Mouse (Mus musculus) limb, embryonic 11.5 days (tissue): Measurements from ENCODE around the gene Ugt1a8. TPM values are rescaled to one million over a fixed set of nuclear protein-coding genes. Genes with fewer than 3 reads are reported as not detected.
"Not testable (repeated sequence)": the region's sequence is repeated elsewhere in the genome, so short reads cannot be mapped to it uniquely, and the experiment has no call there.

Source experiments
- ATAC-seq: fragments of 200-750 bp; cut with Nextera tagmentation; 2 replicates; pipeline ENCODE4 v1.8.0; 2017; ENCODE audit warnings: low read depth; ENCODE audit not compliant: insufficient number of reproducible peaks, low FRiP score, low TSS enrichment
- DNase-seq: peaks from one replicate; pipeline ENCODE4 v3.0.0-alpha.2; 2015; ENCODE audit warnings: low spot score
- H3K27ac ChIP-seq: fragments of 300-500 bp; sonication (generic); replicated peaks from 2 replicates; pipeline ENCODE4 v1.5.1; 2014; ENCODE audit warnings: low read depth, mild to moderate bottlenecking, low read length
- H3K27me3 ChIP-seq: fragments of 300-500 bp; sonication (generic); 2 replicates; pipeline ENCODE4 v1.6.1; 2014; ENCODE audit warnings: mild to moderate bottlenecking, low read length, mixed read lengths; ENCODE audit not compliant: control insufficient read depth, insufficient read depth
- H3K36me3 ChIP-seq: fragments of 300-500 bp; sonication (generic); 2 replicates; pipeline ENCODE4 v1.6.1; 2014; ENCODE audit warnings: mild to moderate bottlenecking, low read length, moderate library complexity, mixed read lengths; ENCODE audit not compliant: control insufficient read depth, insufficient read depth
- H3K4me1 ChIP-seq: fragments of 300-500 bp; sonication (generic); 2 replicates; pipeline ENCODE4 v1.6.1; 2014; ENCODE audit warnings: low read length, mixed read lengths; ENCODE audit not compliant: control insufficient read depth, insufficient read depth
- H3K4me2 ChIP-seq: fragments of 300-500 bp; sonication (generic); 2 replicates; pipeline ENCODE4 v1.6.1; 2014; ENCODE audit warnings: low read depth, mild to moderate bottlenecking, moderate library complexity; ENCODE audit not compliant: severe bottlenecking
- H3K4me3 ChIP-seq: fragments of 300-500 bp; sonication (generic); 2 replicates; pipeline ENCODE4 v1.5.1; 2014; ENCODE audit warnings: low read depth, low read length
- H3K9ac ChIP-seq: fragments of 300-500 bp; sonication (generic); 2 replicates; pipeline ENCODE4 v1.6.1; 2014; ENCODE audit warnings: mild to moderate bottlenecking, low read length
- H3K9me3 ChIP-seq: fragments of 300-500 bp; sonication (generic); 2 replicates; pipeline ENCODE4 v1.6.1; 2016; ENCODE audit warnings: low read length; ENCODE audit not compliant: control insufficient read depth
- WGBS: fragments of 180-500 bp; shearing (Covaris S2); extraction: QIAGEN DNeasy Blood & Tissue Kit; methylation state at CpG from one replicate; pipeline ENCODE4 v1.1.7; 2014; 5-methylcytosine and 5-hydroxymethylcytosine counted together
- polyA plus RNA-seq: library from polyadenylated mRNA; unstranded; fragments of >200 nt; fragmentation: Nextera tagmentation; extraction: Ambion mirVana; gene quantifications from 2 replicates; pipeline ENCODE4 v1.2.1, GENCODE M21; 2014

The Ugt1a8 gene
- polyA plus RNA-seq, 1 experiment from 2014 or later = not detected

- Histone ChIP-seq H3K27me3 (no peaks in the 10 kb centered on the region), H3K36me3 (no peaks in the 10 kb centered on the region), H3K4me2 (no peak overlapping the region), H3K4me1 (no peaks in the 10 kb centered on the region), H3K4me3 (no peak overlapping the region), H3K27ac (no peak overlapping the region), H3K9ac (no peak overlapping the region), H3K9me3 (no peaks in the 10 kb centered on the region)
- ATAC-seq (no peak), DNase-seq (no peak)
- 87% methylated on average over 3 of the region's 3 CpGs for WGBS
These were observed 49.7 kb downstream of the Ugt1a8 start for GRCm38 (mm10) chr1:88137264-88137663.

DNA sequence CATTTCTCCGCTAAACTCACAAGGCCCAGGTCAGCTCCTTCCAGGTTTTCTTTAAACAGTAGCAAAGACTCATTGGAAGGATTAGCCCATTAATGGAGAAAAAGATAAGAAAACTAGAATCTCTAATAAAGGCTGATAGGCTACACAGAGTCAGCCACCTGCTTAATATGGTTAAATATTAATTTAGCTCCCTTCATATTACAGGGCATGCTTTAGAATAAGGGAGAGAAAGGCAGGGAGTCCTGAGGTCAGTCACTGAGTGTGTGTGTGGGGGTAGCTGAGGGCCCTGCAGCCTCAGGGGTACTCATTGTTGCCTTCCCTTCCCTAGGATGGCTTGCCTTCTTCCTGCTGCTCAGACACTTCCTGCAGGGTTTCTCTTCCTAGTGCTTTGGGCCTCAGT is 50.5 kb downstream of the Ugt1a8 start:
- Histone ChIP-seq H3K4me1 (no peaks in the 10 kb centered on the region), H3K4me3 (no peak overlapping the region), H3K9me3 (no peaks in the 10 kb centered on the region), H3K27me3 (no peaks in the 10 kb centered on the region), H3K4me2 (no peak overlapping the region), H3K9ac (no peak overlapping the region), H3K27ac (no peak overlapping the region), H3K36me3 (no peaks in the 10 kb centered on the region)
- 88% methylated on average over 1 of the region's 1 CpGs for WGBS
- ATAC-seq (no peak), DNase-seq (no peak)

DNA sequence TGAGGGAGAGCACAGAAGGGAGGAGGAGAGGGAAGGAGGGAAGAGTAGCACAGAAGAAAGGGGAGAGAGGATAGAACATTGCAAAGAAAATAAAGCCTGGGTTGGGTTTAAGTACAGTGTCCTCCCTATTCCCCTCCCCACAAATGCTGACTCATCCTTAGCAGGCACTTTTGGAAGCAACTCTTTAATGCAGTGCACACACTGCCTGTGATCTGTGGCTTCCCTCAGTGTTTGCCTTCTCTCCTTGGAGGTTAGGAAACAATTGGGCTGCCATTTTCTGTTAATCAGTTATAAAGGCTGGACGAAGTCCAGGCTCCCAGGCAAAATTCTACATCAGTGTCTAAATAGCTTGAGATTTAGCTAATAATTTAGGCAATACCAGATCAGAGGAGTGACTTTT is 52.9 kb downstream of the Ugt1a8 start:
- H3K9ac ChIP-seq, H3K4me1 ChIP-seq, H3K27ac ChIP-seq, H3K36me3 ChIP-seq, H3K4me2 ChIP-seq, DNase-seq, H3K27me3 ChIP-seq, H3K4me3 ChIP-seq, ATAC-seq, H3K9me3 ChIP-seq: not testable (repeated sequence)
- WGBS = 76% methylated on average over 1 of the region's 1 CpGs

DNA sequence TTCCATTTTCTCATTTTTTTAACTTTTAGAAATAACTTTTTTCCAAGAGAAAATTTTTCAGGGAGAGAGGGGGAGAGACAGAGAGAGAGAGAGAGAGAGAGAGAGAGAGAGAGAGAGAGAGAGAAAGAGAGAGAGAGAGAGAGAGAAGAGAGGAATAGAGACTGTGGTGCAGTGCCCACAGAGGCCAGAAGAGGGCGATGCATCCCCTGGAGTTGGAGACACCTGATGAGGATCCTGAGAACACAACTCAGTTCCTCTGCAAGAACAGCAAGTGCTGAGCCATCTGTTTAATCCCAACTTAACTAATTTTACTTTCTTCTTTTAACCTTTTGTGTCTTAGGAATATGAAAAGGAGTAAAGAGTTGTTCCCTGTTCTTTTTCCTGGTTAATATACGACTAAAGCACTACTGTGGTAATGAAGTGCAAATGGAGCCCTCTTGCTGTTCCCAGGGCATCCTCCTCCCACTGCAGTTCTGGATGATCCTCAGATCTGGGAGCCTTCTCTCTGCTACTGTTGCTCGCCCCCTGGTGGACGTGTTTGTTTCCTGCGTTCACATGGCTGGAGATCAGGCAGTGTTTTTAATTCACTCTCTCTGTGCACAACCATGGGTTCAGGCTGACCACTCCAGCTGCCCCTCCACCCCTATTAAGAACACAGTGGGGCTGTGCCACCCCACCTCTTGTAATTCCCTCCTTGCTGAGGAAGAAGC is 56.5 kb downstream of the Ugt1a8 start:
- ATAC-seq, H3K36me3 ChIP-seq, H3K27me3 ChIP-seq, H3K4me2 ChIP-seq, H3K4me1 ChIP-seq, H3K4me3 ChIP-seq, H3K9me3 ChIP-seq, H3K27ac ChIP-seq, H3K9ac ChIP-seq: not testable (repeated sequence)
- DNase-seq = peak; percentile 50
- 1% methylated on average over 5 of the region's 5 CpGs for WGBS

DNA sequence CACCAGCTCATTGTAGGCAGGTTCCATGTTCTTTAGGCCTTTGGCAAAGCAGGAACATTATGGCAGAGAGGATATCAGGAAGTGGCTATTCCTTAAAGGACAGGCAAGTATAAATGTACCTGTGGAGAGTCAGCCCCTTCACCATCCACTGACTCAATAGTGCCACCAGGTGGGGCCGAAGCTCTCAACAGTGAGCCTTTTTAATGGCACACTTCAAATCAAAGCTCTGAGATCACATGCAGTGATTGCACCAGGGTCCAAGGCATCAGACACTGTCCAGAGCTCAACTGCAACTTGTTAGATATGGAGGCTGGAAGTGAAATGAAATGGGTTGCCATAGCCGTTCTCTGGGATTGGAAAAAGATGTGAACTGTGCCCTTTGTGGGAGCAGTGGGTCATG is 57.7 kb downstream of the Ugt1a8 start:
- not testable (repeated sequence) for H3K27me3 ChIP-seq, H3K9me3 ChIP-seq, H3K4me3 ChIP-seq, H3K4me1 ChIP-seq, H3K27ac ChIP-seq, H3K9ac ChIP-seq, ATAC-seq, H3K4me2 ChIP-seq, H3K36me3 ChIP-seq
- DNase-seq = peak; percentile 27
- WGBS = 56% methylated on average over 2 of the region's 2 CpGs

DNA sequence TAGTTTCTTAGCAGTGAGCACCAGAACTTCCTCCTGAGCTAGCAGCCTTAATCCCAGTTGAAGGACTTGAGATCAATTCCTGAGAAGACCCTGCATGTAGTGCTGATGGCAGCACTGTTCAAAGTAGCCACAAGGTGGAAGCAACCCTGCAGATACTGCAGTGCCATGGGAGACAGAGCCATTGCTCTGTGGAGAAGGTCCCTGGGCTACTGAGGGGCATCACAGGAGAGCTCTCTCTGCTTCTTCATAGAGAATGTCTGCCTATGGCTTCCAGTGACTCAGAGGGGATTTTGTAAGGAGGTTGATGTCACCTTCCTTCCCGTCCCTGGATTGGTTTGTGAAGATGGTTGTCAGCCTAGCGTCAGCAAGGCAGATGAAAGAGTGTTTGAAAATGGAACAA is 62.5 kb downstream of the Ugt1a8 start:
- H3K4me1 ChIP-seq, H3K36me3 ChIP-seq, H3K4me2 ChIP-seq, H3K4me3 ChIP-seq, ATAC-seq, H3K27me3 ChIP-seq, H3K9ac ChIP-seq, DNase-seq, H3K9me3 ChIP-seq, H3K27ac ChIP-seq: not testable (repeated sequence)
- WGBS = 82% methylated on average over 2 of the region's 2 CpGs

GRCm38 (mm10) chr1:88158430-88158829 is 70.8 kb downstream of the Ugt1a8 start:
- Histone ChIP-seq H3K9ac (no peak overlapping the region), H3K4me2 (no peak overlapping the region), H3K9me3 (no peaks in the 10 kb centered on the region), H3K27ac (no peak overlapping the region), H3K4me1 (no peaks in the 10 kb centered on the region), H3K36me3 (no peaks in the 10 kb centered on the region), H3K4me3 (no peak overlapping the region), H3K27me3 (no peaks in the 10 kb centered on the region)
- ATAC-seq (no peak), DNase-seq (no peak)
- 77% methylated on average over 2 of the region's 2 CpGs for WGBS

DNA sequence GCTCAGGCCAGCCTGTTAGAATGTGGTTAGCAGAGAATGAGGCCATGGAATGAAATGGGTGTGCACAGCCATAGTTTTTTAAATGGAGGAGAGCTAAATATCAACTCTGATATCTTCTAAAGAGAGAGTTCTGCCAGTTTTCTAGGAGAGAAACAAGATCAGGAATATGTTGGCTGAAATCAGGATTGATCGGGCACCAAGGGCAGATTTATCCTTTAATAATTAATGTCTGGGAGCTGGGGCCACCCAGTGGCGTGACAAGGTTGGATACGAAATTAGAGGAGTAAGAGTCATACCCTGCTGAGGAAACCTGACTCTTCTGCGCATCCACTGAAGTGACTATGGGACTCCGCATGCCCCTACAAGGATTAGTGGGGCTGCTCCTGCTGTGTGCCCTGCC is 78.1 kb downstream of the Ugt1a8 start, which contains the start of gene Ugt1a5:
TSS of gene Ugt1a5 (plus strand) at position 302 of the 400 bp plus-strand sequence.
- Histone ChIP-seq H3K9ac (no peak within 1 kb of the TSS), H3K4me2 (no peak within 1 kb of the TSS), H3K27ac (no peak within 1 kb of the TSS), H3K9me3 (no peaks in the 10 kb centered on the region), H3K36me3 (no peaks in the 10 kb centered on the region), H3K4me1 (no peaks in the 10 kb centered on the region), H3K4me3 (no peak within 1 kb of the TSS), H3K27me3 (no peaks in the 10 kb centered on the region)
- no peak for ATAC-seq
- WGBS = 77% methylated on average over 5 of the region's 5 CpGs
- no peak for DNase-seq

- not testable (repeated sequence) for DNase-seq, H3K4me1 ChIP-seq, H3K4me2 ChIP-seq, H3K27ac ChIP-seq, H3K36me3 ChIP-seq, H3K27me3 ChIP-seq, H3K9ac ChIP-seq, H3K9me3 ChIP-seq, ATAC-seq, H3K4me3 ChIP-seq
- WGBS = 91% methylated on average over 5 of the region's 7 CpGs
These were observed 84.6 kb downstream of the Ugt1a8 start for GRCm38 (mm10) chr1:88172190-88172589.
